8 mouse cellular contexts compared by ENCODE assay signal in the genomic region with DNA sequence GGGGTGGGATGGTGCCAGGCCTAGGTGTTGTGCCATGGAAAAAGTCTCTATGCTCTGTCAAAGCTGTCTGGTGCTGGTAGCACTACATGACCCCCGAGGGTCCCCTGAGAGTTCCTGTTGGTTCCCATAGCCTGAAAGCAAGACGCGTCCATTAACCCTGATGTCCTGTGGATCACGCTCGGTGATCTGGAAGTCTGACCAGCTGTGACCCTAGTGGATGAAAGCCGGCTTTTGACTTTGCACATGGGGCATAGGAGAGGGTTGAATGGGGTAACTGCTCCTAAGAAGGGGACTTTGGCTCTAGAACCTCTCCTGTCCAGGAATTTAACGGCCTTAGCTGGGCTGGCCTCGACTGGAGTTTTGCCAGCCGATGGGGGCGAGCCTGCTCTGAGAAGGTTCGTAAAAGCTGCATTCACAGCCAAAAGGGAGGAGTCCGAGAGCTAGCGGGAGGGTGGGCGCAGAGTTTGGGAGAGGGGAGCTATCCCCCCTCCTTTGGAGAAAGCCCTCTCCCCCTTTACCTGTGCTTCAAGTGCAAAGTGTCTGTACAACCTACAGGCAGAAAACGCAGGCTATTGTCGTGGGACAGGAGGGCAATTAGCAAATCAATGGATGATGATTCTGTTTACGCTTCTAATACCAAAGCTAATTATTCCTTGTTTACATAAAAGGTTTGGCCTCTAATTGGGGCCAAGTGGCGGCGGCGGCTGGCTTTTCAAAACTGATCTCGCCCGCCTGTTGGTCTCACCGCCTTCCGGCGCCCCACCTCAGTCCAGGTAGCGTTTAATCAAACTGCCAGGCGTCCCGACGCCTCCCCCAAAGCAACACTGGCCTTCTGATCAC. TPM values are rescaled to one million over a fixed set of nuclear protein-coding genes. Genes with fewer than 3 reads are reported as not detected.
A peak's percentile ranks its signal among the peaks of the same experiment; 100 is the strongest.
DNase-seq lines count a peak whose midpoint lies in the region; ATAC-seq and TF ChIP-seq lines count a peak whose summit lies in the region.

No protein-coding gene starts in this region.

- WGBS in embryonic facial prominence, embryonic 12.5 days = 5% methylated on average over 29 of the region's 29 CpGs
- WGBS in neural tube, embryonic 14.5 days = 4% methylated on average over 29 of the region's 29 CpGs

- H3K9me3 ChIP-seq in embryonic facial prominence, embryonic 12.5 days = 0 out of 2 replicates have a peak, but pooled peaks cover 3% of the 10 kb centered on the region
- H3K9me3 ChIP-seq in neural tube, embryonic 14.5 days (ENCODE audit: control insufficient read depth, low read length) = 0 out of 2 replicates have a peak, but pooled peaks cover 2% of the 10 kb centered on the region

- peaks cover 67% of the 10 kb centered on the region for H3K27me3 ChIP-seq in embryonic facial prominence, embryonic 12.5 days
- no peaks in the 10 kb centered on the region for H3K27me3 ChIP-seq in neural tube, embryonic 14.5 days (ENCODE audit: control insufficient read depth, insufficient read depth, low read length)

- H3K4me2 ChIP-seq in embryonic facial prominence, embryonic 12.5 days (replicated peaks) = peak overlapping the region; percentile 99
- H3K4me2 ChIP-seq in neural tube, embryonic 14.5 days (ENCODE audit: low read depth, low read length) = peak overlapping the region; percentile 94

- H3K4me1 ChIP-seq in embryonic facial prominence, embryonic 12.5 days = peaks cover 15% of the 10 kb centered on the region
- H3K4me1 ChIP-seq in neural tube, embryonic 14.5 days (ENCODE audit: control insufficient read depth, insufficient read depth, low read length) = peaks cover 27% of the 10 kb centered on the region

- ATAC-seq in embryonic facial prominence, embryonic 12.5 days (ENCODE audit: insufficient number of reproducible peaks, insufficient read depth, low FRiP score, low TSS enrichment) = no peak
- ATAC-seq in neural tube, embryonic 14.5 days (ENCODE audit: low read depth) = no peak

- DNase-seq in left cerebral cortex, adult 2 months (ENCODE audit: extremely low spot score in 1 of 2, low spot score in 2 of 2) = no peak
- no peak for DNase-seq in left cerebral cortex, postnatal 25 days (ENCODE audit: low spot score in 2 of 2)
- DNase-seq in kidney, postnatal 10 days = peak; percentile 24
- DNase-seq in spleen, postnatal 36 days (ENCODE audit: low spot score in 2 of 2) = no peak
- DNase-seq in layer of hippocampus, postnatal 14 days (ENCODE audit: low spot score in 2 of 2) = no peak
- no peak for DNase-seq in spleen, adult 18-20 months

- intact Hi-C loops in left cerebral cortex, adult 2 months (cut with DNase I) = no loop called here
- intact Hi-C loops in left cerebral cortex, postnatal 25 days (cut with DNase I) = no loop called here

- no peaks in the 10 kb centered on the region for H3K36me3 ChIP-seq in embryonic facial prominence, embryonic 12.5 days
- no peaks in the 10 kb centered on the region for H3K36me3 ChIP-seq in neural tube, embryonic 14.5 days (ENCODE audit: control insufficient read depth, insufficient read depth, low read length)

- peak overlapping the region; percentile 54 for H3K4me3 ChIP-seq in left cerebral cortex, adult 2 months
- H3K4me3 ChIP-seq in embryonic facial prominence, embryonic 12.5 days = peak overlapping the region; percentile 55
- H3K4me3 ChIP-seq in neural tube, embryonic 14.5 days (ENCODE audit: low read depth, low read length) = peak overlapping the region; percentile 54

- no peak overlapping the region; the same call in 1 of the 2 replicates for H3K27ac ChIP-seq in left cerebral cortex, adult 2 months
- no peak overlapping the region for H3K27ac ChIP-seq in embryonic facial prominence, embryonic 12.5 days
- H3K27ac ChIP-seq in neural tube, embryonic 14.5 days (ENCODE audit: low read depth, low read length) = peak overlapping the region; percentile 88

- H3K9ac ChIP-seq in embryonic facial prominence, embryonic 12.5 days = 0 out of 2 replicates have a peak overlapping the region, but pooled peaks have one; percentile 48
- H3K9ac ChIP-seq in neural tube, embryonic 14.5 days (replicated peaks; ENCODE audit: low read depth, low read length) = peak overlapping the region; percentile 83

- no peak for TF ChIP-seq CTCF in left cerebral cortex, adult 2 months (IDR thresholded peaks at IDR 0.05)

RNA-seq across cellular contexts. Expression of a gene that starts 35.0 kb away (rescaled TPM):
- total RNA-seq in left cerebral cortex, adult 2 months (2021) = 1 to 10 TPM; 1.2 TPM
- 1 to 10 TPM in 1 of 2 experiments, under 1 TPM in 1; 0.92 to 1.4 TPM for total RNA-seq in left cerebral cortex, postnatal 25 days (2021)
- 4.7 and 6.1 TPM in 2 replicates for polyA plus RNA-seq in embryonic facial prominence, embryonic 12.5 days (2016; fragmentation: Nextera tagmentation; extraction: Ambion mirVana)
- polyA plus RNA-seq in neural tube, embryonic 14.5 days (2014; fragmentation: Nextera tagmentation; extraction: Ambion mirVana) = 9.5 and 11.2 TPM in 2 replicates
- 1 to 10 TPM; 2.0 to 2.9 TPM for total RNA-seq in layer of hippocampus, postnatal 14 days (2021)

RNA-seq across cellular contexts. Expression of a gene that starts 59.4 kb away (rescaled TPM):
- total RNA-seq in left cerebral cortex, adult 2 months (2021) = under 1 TPM; 0.23 to 0.34 TPM
- under 1 TPM; 0.07 to 0.30 TPM for total RNA-seq in left cerebral cortex, postnatal 25 days (2021)
- polyA plus RNA-seq in embryonic facial prominence, embryonic 12.5 days (2016; fragmentation: Nextera tagmentation; extraction: Ambion mirVana) = 3.5 and 4.3 TPM in 2 replicates
- polyA plus RNA-seq in neural tube, embryonic 14.5 days (2014; fragmentation: Nextera tagmentation; extraction: Ambion mirVana) = 0.14 and 0.25 TPM in 2 replicates
- total RNA-seq in layer of hippocampus, postnatal 14 days (2021) = 1 to 10 TPM in 1 of 2 experiments, under 1 TPM in 1; 0.48 to 2.7 TPM
